Mouse (Mus musculus) right cerebral cortex, postnatal 36 days (tissue): ENCODE data around the gene Gm9844.
A peak's percentile ranks its signal among the peaks of the same experiment; 100 is the strongest.

Source experiments
- DNase-seq, 2 experiments: peaks; one replicate each; pipeline ENCODE4 v3.0.0; 2022; ENCODE audit warnings: low spot score in 2 of 2, mixed read lengths in 1 of 2

Gm9844 gene

DNA sequence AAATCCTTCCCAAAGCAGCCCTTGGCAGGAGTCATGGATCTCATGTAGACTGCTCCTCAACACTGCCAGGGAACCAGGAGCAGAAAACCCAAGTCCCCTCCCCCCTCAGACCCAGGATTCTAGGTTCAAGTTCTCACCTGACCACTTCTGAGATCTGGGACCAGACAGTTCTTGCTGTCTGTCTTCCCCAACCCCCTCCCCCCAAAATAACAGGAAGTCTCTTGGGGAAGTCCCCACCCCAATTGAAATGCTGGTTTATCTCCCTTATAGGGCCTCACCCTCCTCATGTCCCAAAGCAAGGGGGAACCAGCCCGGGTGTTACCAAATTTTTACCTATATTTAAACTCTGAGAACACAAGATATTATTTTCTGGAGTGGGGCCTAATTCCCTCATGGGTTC is 39.8 kb downstream of the Gm9844 start:
- DNase-seq = no peak

DNA sequence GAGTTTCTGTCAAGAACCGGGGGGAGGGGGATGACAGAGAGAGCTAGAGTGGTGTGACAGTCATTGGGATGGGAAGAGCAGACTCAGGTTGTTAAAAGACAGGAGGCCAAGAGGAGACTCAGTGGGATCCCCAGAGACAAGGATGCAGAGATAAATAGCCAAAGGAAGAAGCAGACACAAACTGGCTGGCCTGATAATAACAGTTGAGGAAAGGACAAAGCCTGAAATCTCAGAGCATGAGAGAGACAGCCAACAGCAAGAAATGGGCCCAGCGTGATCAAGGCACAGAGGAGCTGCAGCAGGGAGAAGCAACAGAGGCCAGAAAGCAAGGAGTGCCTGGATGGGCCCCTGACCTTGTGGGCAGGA is 40.2 kb downstream of the Gm9844 start:
- DNase-seq = no peak

GRCm38 (mm10) chr7:24902630-24903443 is 40.8 kb downstream of the Gm9844 start, which contains the start of gene Arhgef1:
TSS of gene Arhgef1 (plus strand) at chr7:24902912.
- DNase-seq = no peak

DNA sequence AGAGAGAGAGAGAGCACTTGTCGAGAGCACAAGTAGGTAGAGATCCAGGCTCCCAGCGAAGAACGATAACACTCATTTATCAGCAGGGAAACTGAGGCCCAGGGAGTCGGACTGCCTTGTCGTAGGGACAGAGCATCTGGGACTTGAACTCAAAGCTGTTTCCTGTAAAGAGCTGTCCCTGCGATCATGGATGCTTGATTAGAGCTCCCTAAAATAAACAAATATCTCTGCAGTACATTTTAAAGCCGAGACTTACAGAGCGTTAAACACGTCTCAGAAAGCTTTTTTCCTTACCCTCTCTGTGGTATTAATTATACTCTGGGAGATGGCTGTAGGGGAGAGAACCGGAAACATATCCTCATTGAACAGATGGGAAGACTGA is 41.4 kb downstream of the Gm9844 start:
- DNase-seq = no peak

DNA sequence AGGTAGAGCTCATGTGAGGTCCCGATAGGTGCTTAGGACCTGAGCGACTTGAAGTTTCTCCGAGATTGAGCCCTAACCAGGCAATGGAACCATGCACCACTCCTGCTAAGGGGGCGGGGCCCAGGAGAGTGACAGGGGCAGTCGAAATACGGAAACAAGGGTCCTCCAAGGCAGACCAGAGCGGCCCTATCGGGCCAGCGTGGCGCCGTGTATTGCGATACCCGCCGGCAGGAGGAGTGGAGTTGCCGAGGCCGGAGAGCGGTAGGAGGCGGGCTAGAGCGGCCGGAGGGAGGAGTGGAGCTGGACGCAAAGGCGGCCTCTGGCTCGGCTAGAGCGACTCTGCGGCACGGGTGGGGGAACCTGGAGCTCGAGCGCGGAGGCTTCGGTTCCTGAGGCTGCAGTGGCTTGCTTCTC is 42.1 kb downstream of the Gm9844 start:
- DNase-seq = peak; percentile 96 to 97

- DNase-seq = peak in 1 of 2 experiments; percentile 33
Observed at GRCm38 (mm10) chr7:24904936-24905335, 42.9 kb downstream of the Gm9844 start.

GRCm38 (mm10) chr7:24906551-24906950 is 44.5 kb downstream of the Gm9844 start:
- DNase-seq = no peak

DNA sequence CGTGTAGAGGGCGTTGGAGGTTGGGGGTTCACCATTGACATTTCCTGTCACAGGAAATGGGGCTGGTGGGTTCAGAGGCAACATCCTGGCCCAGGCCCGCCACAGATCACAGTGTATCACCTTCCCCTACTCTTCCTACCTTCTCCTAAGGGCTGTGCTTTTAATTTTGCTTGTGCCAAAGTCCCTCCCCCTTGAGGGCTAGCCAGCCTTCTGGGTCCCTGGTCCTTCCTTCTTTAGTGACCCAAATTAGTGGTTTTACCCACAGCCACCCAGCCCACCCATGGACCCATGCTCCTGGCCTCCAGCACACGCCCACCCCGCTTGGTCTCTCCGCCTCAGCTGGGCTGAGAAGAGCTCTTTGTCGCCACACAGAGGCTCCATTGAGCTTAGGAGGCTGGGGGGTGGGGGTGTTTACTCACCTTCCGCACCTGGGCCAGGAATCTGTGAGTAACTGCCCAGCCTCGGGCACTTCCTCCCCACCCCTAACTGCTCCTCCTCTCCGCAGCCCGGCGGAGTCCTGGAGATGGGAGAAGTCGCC is 45.3 kb downstream of the Gm9844 start:
- DNase-seq = no peak
